Mouse (Mus musculus): ENCODE measurements around the gene 1700003H04Rik. TPM values are rescaled to one million over a fixed set of nuclear protein-coding genes. Genes with fewer than 3 reads are reported as not detected.

1700003H04Rik gene
- polyA plus RNA-seq (2015; fragmentation: Nextera tagmentation; extraction: Ambion mirVana) = not detected in 2 replicates

- Histone ChIP-seq H3K4me2 (ENCODE audit: low read length) (no peak within 1 kb of the TSS), H3K36me3 (ENCODE audit: control insufficient read depth, insufficient read depth) (no peaks in the 10 kb centered on the region), H3K4me3 (replicated peaks; ENCODE audit: low read length) (no peak within 1 kb of the TSS), H3K9ac (replicated peaks; ENCODE audit: low read depth, low read length) (no peak within 1 kb of the TSS), H3K27me3 (replicated peaks; ENCODE audit: control insufficient read depth, insufficient read depth, low read length) (no peaks in the 10 kb centered on the region), H3K9me3 (ENCODE audit: control insufficient read depth, low read length) (no peaks in the 10 kb centered on the region), H3K4me1 (replicated peaks; ENCODE audit: control insufficient read depth, insufficient read depth, low read length) (no peaks in the 10 kb centered on the region), H3K27ac (ENCODE audit: low read length) (no peak within 1 kb of the TSS)
- ATAC-seq = no peak
Measured at GRCm38 (mm10) chr3:124581001-124581400, at the start of gene 1700003H04Rik. 1700003H04Rik (minus strand) TSS chr3:124581101.

GRCm38 (mm10) chr3:124623031-124623430, 42.1 kb upstream of the 1700003H04Rik start:
- no peak overlapping the region for H3K4me2 ChIP-seq (ENCODE audit: low read length)

GRCm38 (mm10) chr3:124613287-124613686, 32.4 kb upstream of the 1700003H04Rik start:
- Histone ChIP-seq H3K27me3 (replicated peaks; ENCODE audit: control insufficient read depth, insufficient read depth, low read length) (no peaks in the 10 kb centered on the region), H3K27ac (ENCODE audit: low read length) (no peak overlapping the region), H3K36me3 (ENCODE audit: control insufficient read depth, insufficient read depth) (no peaks in the 10 kb centered on the region), H3K9ac (replicated peaks; ENCODE audit: low read depth, low read length) (no peak overlapping the region), H3K4me1 (replicated peaks; ENCODE audit: control insufficient read depth, insufficient read depth, low read length) (no peaks in the 10 kb centered on the region), H3K4me3 (replicated peaks; ENCODE audit: low read length) (no peak overlapping the region), H3K4me2 (ENCODE audit: low read length) (no peak overlapping the region), H3K9me3 (ENCODE audit: control insufficient read depth, low read length) (no peaks in the 10 kb centered on the region)
- peak; percentile 33; the same call in 1 of the 2 replicates for ATAC-seq
- 40% methylated on average over 1 of the region's 1 CpGs for WGBS

More at GRCm38 (mm10) chr3:124623031-124623430, 42.1 kb upstream of the 1700003H04Rik start:
- H3K4me1 ChIP-seq (replicated peaks; ENCODE audit: control insufficient read depth, insufficient read depth, low read length) = no peaks in the 10 kb centered on the region
- no peak overlapping the region for H3K9ac ChIP-seq (replicated peaks; ENCODE audit: low read depth, low read length)
- 3% methylated on average over 3 of the region's 3 CpGs for WGBS
- H3K9me3 ChIP-seq (ENCODE audit: control insufficient read depth, low read length) = no peaks in the 10 kb centered on the region
- no peak for ATAC-seq
- no peak overlapping the region for H3K27ac ChIP-seq (ENCODE audit: low read length)
- H3K4me3 ChIP-seq (replicated peaks; ENCODE audit: low read length) = no peak overlapping the region
- no peaks in the 10 kb centered on the region for H3K27me3 ChIP-seq (replicated peaks; ENCODE audit: control insufficient read depth, insufficient read depth, low read length)
- H3K36me3 ChIP-seq (ENCODE audit: control insufficient read depth, insufficient read depth) = no peaks in the 10 kb centered on the region

- Histone ChIP-seq H3K36me3 (ENCODE audit: control insufficient read depth, insufficient read depth) (no peaks in the 10 kb centered on the region), H3K9ac (replicated peaks; ENCODE audit: low read depth, low read length) (no peak overlapping the region), H3K9me3 (ENCODE audit: control insufficient read depth, low read length) (no peaks in the 10 kb centered on the region), H3K4me1 (replicated peaks; ENCODE audit: control insufficient read depth, insufficient read depth, low read length) (no peaks in the 10 kb centered on the region), H3K27me3 (replicated peaks; ENCODE audit: control insufficient read depth, insufficient read depth, low read length) (no peaks in the 10 kb centered on the region), H3K4me3 (replicated peaks; ENCODE audit: low read length) (no peak overlapping the region), H3K27ac (ENCODE audit: low read length) (no peak overlapping the region), H3K4me2 (ENCODE audit: low read length) (no peak overlapping the region)
- no peak for ATAC-seq
Measured at GRCm38 (mm10) chr3:124609956-124610355, 29.1 kb upstream of the 1700003H04Rik start.

GRCm38 (mm10) chr3:124606021-124606517, 25.2 kb upstream of the 1700003H04Rik start:
- Histone ChIP-seq H3K36me3 (ENCODE audit: control insufficient read depth, insufficient read depth) (no peaks in the 10 kb centered on the region), H3K4me2 (ENCODE audit: low read length) (no peak overlapping the region), H3K27ac (ENCODE audit: low read length) (no peak overlapping the region), H3K9ac (replicated peaks; ENCODE audit: low read depth, low read length) (no peak overlapping the region), H3K4me1 (replicated peaks; ENCODE audit: control insufficient read depth, insufficient read depth, low read length) (no peaks in the 10 kb centered on the region), H3K27me3 (replicated peaks; ENCODE audit: control insufficient read depth, insufficient read depth, low read length) (no peaks in the 10 kb centered on the region), H3K9me3 (ENCODE audit: control insufficient read depth, low read length) (no peaks in the 10 kb centered on the region), H3K4me3 (replicated peaks; ENCODE audit: low read length) (no peak overlapping the region)
- no peak for ATAC-seq

- no peaks in the 10 kb centered on the region for H3K4me1 ChIP-seq (replicated peaks; ENCODE audit: control insufficient read depth, insufficient read depth, low read length)
- H3K4me2 ChIP-seq (ENCODE audit: low read length) = no peak overlapping the region
- no peak overlapping the region for H3K9ac ChIP-seq (replicated peaks; ENCODE audit: low read depth, low read length)
- 79% methylated on average over 1 of the region's 1 CpGs for WGBS
- H3K27ac ChIP-seq (ENCODE audit: low read length) = no peak overlapping the region
- ATAC-seq = no peak
- no peaks in the 10 kb centered on the region for H3K36me3 ChIP-seq (ENCODE audit: control insufficient read depth, insufficient read depth)
- H3K4me3 ChIP-seq (replicated peaks; ENCODE audit: low read length) = no peak overlapping the region
- H3K27me3 ChIP-seq (replicated peaks; ENCODE audit: control insufficient read depth, insufficient read depth, low read length) = no peaks in the 10 kb centered on the region
- H3K9me3 ChIP-seq (ENCODE audit: control insufficient read depth, low read length) = no peaks in the 10 kb centered on the region
Measured at GRCm38 (mm10) chr3:124605518-124605917, 24.6 kb upstream of the 1700003H04Rik start.

- Histone ChIP-seq H3K4me1 (replicated peaks; ENCODE audit: control insufficient read depth, insufficient read depth, low read length) (no peaks in the 10 kb centered on the region), H3K27ac (ENCODE audit: low read length) (no peak overlapping the region), H3K9me3 (ENCODE audit: control insufficient read depth, low read length) (no peaks in the 10 kb centered on the region), H3K4me2 (ENCODE audit: low read length) (no peak overlapping the region), H3K27me3 (replicated peaks; ENCODE audit: control insufficient read depth, insufficient read depth, low read length) (no peaks in the 10 kb centered on the region), H3K9ac (replicated peaks; ENCODE audit: low read depth, low read length) (no peak overlapping the region), H3K36me3 (ENCODE audit: control insufficient read depth, insufficient read depth) (no peaks in the 10 kb centered on the region), H3K4me3 (replicated peaks; ENCODE audit: low read length) (no peak overlapping the region)
- ATAC-seq = no peak
Measured at GRCm38 (mm10) chr3:124597789-124598188, 16.9 kb upstream of the 1700003H04Rik start.

- ATAC-seq = peak; percentile 80
- 18% methylated on average over 3 of the region's 3 CpGs for WGBS
Measured at GRCm38 (mm10) chr3:124587534-124587933, 6.6 kb upstream of the 1700003H04Rik start.

GRCm38 (mm10) chr3:124585761-124586160, 4.9 kb upstream of the 1700003H04Rik start:
- Histone ChIP-seq H3K4me3 (replicated peaks; ENCODE audit: low read length) (no peak overlapping the region), H3K36me3 (ENCODE audit: control insufficient read depth, insufficient read depth) (no peaks in the 10 kb centered on the region), H3K9me3 (ENCODE audit: control insufficient read depth, low read length) (no peaks in the 10 kb centered on the region), H3K27ac (ENCODE audit: low read length) (no peak overlapping the region), H3K9ac (replicated peaks; ENCODE audit: low read depth, low read length) (no peak overlapping the region), H3K4me2 (ENCODE audit: low read length) (no peak overlapping the region), H3K27me3 (replicated peaks; ENCODE audit: control insufficient read depth, insufficient read depth, low read length) (no peaks in the 10 kb centered on the region), H3K4me1 (replicated peaks; ENCODE audit: control insufficient read depth, insufficient read depth, low read length) (no peaks in the 10 kb centered on the region)
- no peak for ATAC-seq
- 85% methylated on average over 2 of the region's 2 CpGs for WGBS

More at GRCm38 (mm10) chr3:124587534-124587933, 6.6 kb upstream of the 1700003H04Rik start:
- Histone ChIP-seq H3K4me2 (ENCODE audit: low read length) (no peak overlapping the region), H3K27ac (ENCODE audit: low read length) (no peak overlapping the region), H3K27me3 (replicated peaks; ENCODE audit: control insufficient read depth, insufficient read depth, low read length) (no peaks in the 10 kb centered on the region), H3K9me3 (ENCODE audit: control insufficient read depth, low read length) (no peaks in the 10 kb centered on the region), H3K4me1 (replicated peaks; ENCODE audit: control insufficient read depth, insufficient read depth, low read length) (no peaks in the 10 kb centered on the region), H3K4me3 (replicated peaks; ENCODE audit: low read length) (no peak overlapping the region), H3K9ac (replicated peaks; ENCODE audit: low read depth, low read length) (no peak overlapping the region), H3K36me3 (ENCODE audit: control insufficient read depth, insufficient read depth) (no peaks in the 10 kb centered on the region)

- no peak overlapping the region for H3K4me2 ChIP-seq (ENCODE audit: low read length)
- WGBS = 93% methylated on average over 2 of the region's 2 CpGs
- H3K4me3 ChIP-seq (replicated peaks; ENCODE audit: low read length) = no peak overlapping the region
- H3K9ac ChIP-seq (replicated peaks; ENCODE audit: low read depth, low read length) = no peak overlapping the region
- no peaks in the 10 kb centered on the region for H3K4me1 ChIP-seq (replicated peaks; ENCODE audit: control insufficient read depth, insufficient read depth, low read length)
- no peaks in the 10 kb centered on the region for H3K9me3 ChIP-seq (ENCODE audit: control insufficient read depth, low read length)
- ATAC-seq = no peak
- no peaks in the 10 kb centered on the region for H3K27me3 ChIP-seq (replicated peaks; ENCODE audit: control insufficient read depth, insufficient read depth, low read length)
- no peak overlapping the region for H3K27ac ChIP-seq (ENCODE audit: low read length)
- no peaks in the 10 kb centered on the region for H3K36me3 ChIP-seq (ENCODE audit: control insufficient read depth, insufficient read depth)
Measured at GRCm38 (mm10) chr3:124557317-124557716, 23.6 kb downstream of the 1700003H04Rik start.

Measured in forebrain, embryonic 16.5 days (tissue).